Mouse (Mus musculus) neural tube, embryonic 12.5 days (tissue): ENCODE measurements at regions not wholly inside any gene's neighbourhood (a gene's known extent, or its start where the extent isn't known, plus 50 kb on each side); places are given as distances from the start of the nearest gene placed in this dataset.

Experiments used
- ATAC-seq: fragments of 200-750 bp; cut with Nextera tagmentation; 2 replicates; pipeline ENCODE4 v1.8.0; 2017; ENCODE audit warnings: low read depth, mild to moderate bottlenecking, moderate TSS enrichment, moderate library complexity; ENCODE audit not compliant: low FRiP score
- H3K27ac ChIP-seq: fragments of 300-500 bp; sonication (generic); 2 replicates; pipeline ENCODE4 v1.5.1; 2016
- H3K27me3 ChIP-seq: fragments of 300-500 bp; sonication (generic); replicated peaks from 2 replicates; pipeline ENCODE4 v1.6.1; 2016; ENCODE audit warnings: mild to moderate bottlenecking
- H3K36me3 ChIP-seq: fragments of 300-500 bp; sonication (generic); 2 replicates; pipeline ENCODE4 v1.6.1; 2016; ENCODE audit warnings: mild to moderate bottlenecking
- H3K4me1 ChIP-seq: fragments of 300-500 bp; sonication (generic); 2 replicates; pipeline ENCODE4 v1.6.1; 2016
- H3K4me2 ChIP-seq: fragments of 300-500 bp; sonication (generic); replicated peaks from 2 replicates; pipeline ENCODE4 v1.6.1; 2016; ENCODE audit warnings: mild to moderate bottlenecking
- H3K4me3 ChIP-seq: fragments of 300-500 bp; sonication (generic); 2 replicates; pipeline ENCODE4 v1.5.1; 2016
- H3K9ac ChIP-seq: fragments of 300-500 bp; sonication (generic); 2 replicates; pipeline ENCODE4 v1.6.1; 2016; ENCODE audit warnings: mild to moderate bottlenecking
- H3K9me3 ChIP-seq: fragments of 300-500 bp; sonication (generic); 2 replicates; pipeline ENCODE4 v1.6.1; 2016; ENCODE audit warnings: mild to moderate bottlenecking

DNA sequence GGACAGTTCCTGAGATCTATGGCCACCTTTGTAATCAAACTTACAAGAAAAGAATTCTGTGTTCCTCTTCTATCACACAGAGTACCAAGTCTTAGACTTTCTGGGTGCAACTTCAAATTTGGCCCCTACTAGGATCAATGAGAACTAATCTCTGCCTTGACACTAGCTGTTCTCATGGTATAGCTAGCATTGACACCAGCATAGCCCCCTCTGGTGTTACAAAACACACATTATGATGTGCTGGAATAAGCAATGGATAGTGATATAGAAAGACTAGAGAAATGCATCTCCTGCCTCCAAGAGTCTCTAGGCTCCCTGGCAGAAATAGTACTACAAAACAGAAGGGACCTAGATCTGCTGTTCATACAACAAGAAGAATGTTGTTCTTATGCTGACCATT is 566.6 kb upstream of the Vrk2 start:
- no peaks in the 10 kb centered on the region for H3K36me3 ChIP-seq
- H3K9me3 ChIP-seq = no peaks in the 10 kb centered on the region
- no peak overlapping the region for H3K27ac ChIP-seq
- no peaks in the 10 kb centered on the region for H3K4me1 ChIP-seq
- no peak overlapping the region for H3K9ac ChIP-seq
- no peaks in the 10 kb centered on the region for H3K27me3 ChIP-seq
- H3K4me2 ChIP-seq = no peak overlapping the region
- ATAC-seq = no peak
- H3K4me3 ChIP-seq = no peak overlapping the region
